Mouse (Mus musculus): ENCODE results near the gene Il15ra. TPM values are rescaled to one million over a fixed set of nuclear protein-coding genes. Genes with fewer than 3 reads are reported as not detected.
A peak's percentile ranks its signal among the peaks of the same experiment; 100 is the strongest.

Gene Il15ra
- total and polyA plus RNA-seq, 3 experiments = 12.6 to 16.6 (median 14.4) TPM

DNA sequence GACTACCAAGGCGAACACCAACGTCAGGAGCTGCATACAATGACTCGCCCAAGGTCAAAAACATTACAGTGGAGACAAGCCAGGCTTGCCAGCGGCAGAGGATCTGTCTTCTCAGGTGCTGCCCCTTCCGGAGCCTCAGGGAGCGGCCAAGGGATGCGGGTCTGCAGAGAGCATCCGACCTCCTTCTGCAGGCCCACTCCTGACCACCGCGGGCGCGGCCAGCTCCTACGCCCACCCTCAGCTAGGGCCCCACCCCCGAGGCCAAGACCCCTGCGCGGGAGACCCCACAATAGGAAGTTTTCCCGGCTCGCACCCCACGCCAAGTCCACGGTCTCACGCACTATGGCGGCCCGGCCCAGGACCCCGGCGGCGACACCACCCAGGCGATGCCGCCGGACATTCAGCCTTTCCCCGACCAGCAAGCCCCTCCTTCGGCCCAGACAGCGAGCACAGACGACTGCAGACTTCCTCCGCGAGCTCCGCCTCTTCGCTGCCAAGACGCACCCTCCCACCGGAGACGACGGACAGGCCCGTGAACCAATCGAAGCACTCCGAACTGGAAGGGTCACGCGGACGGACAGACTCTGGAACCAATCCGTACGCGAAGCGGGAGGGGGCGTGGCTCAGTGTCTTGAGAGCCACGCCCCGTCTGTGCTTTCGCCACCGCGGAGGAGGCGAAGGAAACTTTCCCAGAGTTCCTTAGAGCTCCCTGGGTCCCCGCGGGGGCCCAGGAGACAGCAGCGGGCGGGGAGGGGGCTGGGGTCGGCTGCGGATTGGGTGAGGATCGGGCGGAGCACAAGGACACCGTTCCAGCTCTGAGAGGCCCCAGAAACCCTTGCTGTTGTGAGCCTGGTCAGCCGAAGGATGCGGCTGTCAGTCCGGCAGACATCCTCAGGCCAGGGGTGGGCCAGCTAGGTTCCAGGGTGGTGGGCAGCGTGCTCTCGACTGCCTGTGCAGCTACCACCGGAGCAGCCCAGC is 72.3 kb downstream of the Il15ra start, which contains the start of the genes Fbh1 and Ankrd16 (continued):
- peak; percentile 6; the same call in 1 of the 2 replicates for TF ChIP-seq USF1 (IDR thresholded peaks at IDR 0.05; ENCODE audit: low read depth, low read length)

DNA sequence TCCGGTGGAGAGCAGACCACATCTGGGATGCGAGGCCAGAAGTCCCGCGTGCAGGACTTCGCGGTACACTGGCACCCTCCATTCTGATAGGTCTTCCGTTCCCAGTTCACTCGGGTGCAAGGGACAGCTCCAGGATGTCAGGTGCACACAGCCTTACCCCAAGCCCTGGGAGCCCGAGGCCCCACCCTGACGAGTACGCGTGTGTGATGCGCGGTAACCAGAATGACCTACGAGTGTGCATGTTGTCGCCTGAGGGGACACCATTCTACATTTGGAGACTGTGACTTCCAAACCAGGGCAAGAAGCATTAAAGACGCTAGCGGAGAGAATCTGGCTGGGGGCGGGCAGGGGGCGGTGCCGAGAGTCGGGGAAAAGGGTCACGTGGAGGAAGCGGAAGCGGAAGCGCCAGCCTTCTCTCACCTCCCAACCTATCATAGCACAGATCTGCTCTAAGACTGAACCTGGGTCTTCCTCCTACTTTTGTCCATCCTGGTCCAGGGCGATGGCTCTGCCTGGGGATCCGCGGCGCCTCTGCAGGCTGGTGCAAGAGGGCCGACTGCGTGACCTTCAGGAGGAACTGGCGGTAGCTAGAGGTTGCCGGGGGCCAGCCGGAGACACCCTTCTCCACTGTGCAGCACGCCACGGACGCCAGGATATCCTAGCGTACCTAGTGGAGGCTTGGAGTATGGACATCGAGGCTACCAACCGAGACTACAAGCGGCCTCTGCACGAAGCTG is 73.2 kb downstream of the Il15ra start:
- Histone ChIP-seq H3K9ac (ENCODE audit: insufficient read depth, low read depth) (peak overlapping the region; percentile 88), H3K4me1 (ENCODE audit: control insufficient read depth in 1 of 2, insufficient read depth in 2 of 2) (peaks cover 4 to 32% of the 10 kb centered on the region in 2 experiments), H3K27me3 (replicated peaks) (no peaks in the 10 kb centered on the region), H3K4me2 (ENCODE audit: insufficient read depth, low read depth, poor library complexity, severe bottlenecking) (peak overlapping the region; percentile 89; the same call in 1 of the 2 replicates), H3K4me3 (replicated peaks in 1 of 3; ENCODE audit: low read depth in 2 of 3, low read length in 2 of 3, poor library complexity in 1 of 3) (peak overlapping the region; percentile 75 to 96 (median 94)), H3K79me2 (replicated peaks; ENCODE audit: control insufficient read depth, extremely low read depth, insufficient read depth, poor library complexity, severe bottlenecking) (peaks cover 31% of the 10 kb centered on the region), H3K9me3 (replicated peaks; ENCODE audit: low read length) (no peaks in the 10 kb centered on the region), H3K27ac (ENCODE audit: insufficient read depth, low read depth) (peak overlapping the region; percentile 84), H3K36me3 (replicated peaks in 1 of 2; ENCODE audit: control insufficient read depth in 1 of 2, insufficient read depth in 1 of 2, low read length in 1 of 2) (peaks cover 17 to 45% of the 10 kb centered on the region in 2 experiments)
- in situ Hi-C loops (cut with MboI; ENCODE audit: low pct_ligation_motif_present, low pct_unique_long_range_greater_than_20kb, low sequenced_read_pairs) (no loop called here), dilution Hi-C loops (cut with MboI; ENCODE audit: extremely low pct_ligation_motif_present, extremely low pct_unique_long_range_greater_than_20kb, low sequenced_read_pairs) (no loop called here)
- peak; percentile 93 for DNase-seq (ENCODE audit: extremely low read depth)
- TF ChIP-seq RAD21 (IDR thresholded peaks at IDR 0.05; ENCODE audit: low read depth, low read length) (no peak), CHD2 (IDR thresholded peaks at IDR 0.05; ENCODE audit: low read length) (peak; percentile 62; the same call in 1 of the 2 replicates), NRF1 (IDR thresholded peaks at IDR 0.05; ENCODE audit: low read depth, low read length) (peak; percentile 28; the same call in 1 of the 2 replicates), POLR2A (IDR thresholded peaks at IDR 0.05; ENCODE audit: low read depth, low read length) (peak; percentile 79), KAT2A (IDR thresholded peaks at IDR 0.05; ENCODE audit: insufficient replicate concordance, low read length) (peak; percentile 66; the same call in 1 of the 2 replicates), SIN3A (IDR thresholded peaks at IDR 0.05; ENCODE audit: low read length) (peak; percentile 90), ZMIZ1 (IDR thresholded peaks at IDR 0.05; ENCODE audit: low read depth, low read length) (peak; percentile 61; the same call in 1 of the 2 replicates), HCFC1 (IDR thresholded peaks at IDR 0.05; ENCODE audit: low read depth, low read length) (peak; percentile 82), IRF4 (IDR thresholded peaks at IDR 0.05; ENCODE audit: low read depth, low read length) (0 out of 2 replicates have a peak, but pooled peaks have one; percentile 31), MEF2A (IDR thresholded peaks at IDR 0.05; ENCODE audit: borderline replicate concordance, low read depth, low read length) (no peak), TBP (conservative IDR thresholded peaks at IDR 0.05; ENCODE audit: low read depth, low read length) (peak; percentile 78), NELFE (IDR thresholded peaks at IDR 0.05; ENCODE audit: low read depth, low read length) (peak; percentile 71), GABPA (IDR thresholded peaks at IDR 0.05; ENCODE audit: insufficient replicate concordance, low read depth, low read length) (no peak), ELF1 (IDR thresholded peaks at IDR 0.05; ENCODE audit: low read depth, low read length) (peak; percentile 97), POLR2AphosphoS2 (IDR thresholded peaks at IDR 0.05; ENCODE audit: low read depth, low read length) (no peak), MYC (IDR thresholded peaks at IDR 0.05; ENCODE audit: low read depth, low read length) (0 out of 2 replicates have a peak, but pooled peaks have one; percentile 13), TCF12 (IDR thresholded peaks at IDR 0.05; ENCODE audit: low read depth, low read length) (peak; percentile 35; the same call in 1 of the 2 replicates), MXI1 (IDR thresholded peaks at IDR 0.05; ENCODE audit: low read depth, low read length) (peak; percentile 51; the same call in 1 of the 2 replicates), MAZ (IDR thresholded peaks at IDR 0.05; ENCODE audit: low read depth, low read length) (no peak; the same call in 1 of the 2 replicates), BHLHE40 (IDR thresholded peaks at IDR 0.05; ENCODE audit: low read depth, low read length) (peak; percentile 59; the same call in 1 of the 2 replicates), CTCF (conservative IDR thresholded peaks at IDR 0.05 in 1 of 2, IDR thresholded peaks at IDR 0.05 in 1 of 2; ENCODE audit: low read depth in 2 of 2, low read length in 2 of 2) (peak in 1 of 2 experiments; percentile 7; a peak in 1 of 4 replicates), ETS1 (conservative IDR thresholded peaks at IDR 0.05; ENCODE audit: low read depth, low read length) (no peak), MAFK (IDR thresholded peaks at IDR 0.05; ENCODE audit: insufficient replicate concordance, low read length) (no peak), MAX (IDR thresholded peaks at IDR 0.05; ENCODE audit: low read length) (peak; percentile 95), USF1 (IDR thresholded peaks at IDR 0.05; ENCODE audit: low read depth, low read length) (peak; percentile 98), USF2 (conservative IDR thresholded peaks at IDR 0.05; ENCODE audit: low read depth, low read length) (peak; percentile 97), SMC3 (IDR thresholded peaks at IDR 0.05; ENCODE audit: low read depth, low read length) (no peak), CHD1 (IDR thresholded peaks at IDR 0.05; ENCODE audit: low read depth, low read length) (no peak)

Data from CH12.LX (cell line).